Mouse (Mus musculus) cerebellum, adult 11 months (tissue): ENCODE measurements at regions not wholly inside any gene's neighbourhood (a gene's known extent, or its start where the extent isn't known, plus 50 kb on each side); places are given as distances from the start of the nearest gene placed in this dataset.
"Not testable (repeated sequence)": the region's sequence is repeated elsewhere in the genome, so short reads cannot be mapped to it uniquely, and the experiment has no call there.

ENCODE experiments used
- DNase-seq: peaks from one replicate; pipeline ENCODE4 v3.0.0; 2022

- DNase-seq = no peak
Measured at GRCm38 (mm10) chr17:81319605-81320004, 122.0 kb upstream of the Gm11096 start.

GRCm38 (mm10) chr17:81316655-81317054 lies 124.9 kb upstream of the Gm11096 start:
- DNase-seq = peak; percentile 3

GRCm38 (mm10) chr17:81305880-81306279 lies 135.7 kb upstream of the Gm11096 start:
- no peak for DNase-seq

GRCm38 (mm10) chr17:81304574-81304973 lies 137.0 kb upstream of the Gm11096 start:
- no peak for DNase-seq

- DNase-seq = no peak
Measured at GRCm38 (mm10) chr17:81302490-81302889, 139.1 kb upstream of the Gm11096 start.

- no peak for DNase-seq
Measured at GRCm38 (mm10) chr17:81291829-81292228, 149.7 kb upstream of the Gm11096 start.

GRCm38 (mm10) chr17:81282543-81282942 lies 159.0 kb upstream of the Gm11096 start:
- DNase-seq = no peak

GRCm38 (mm10) chr17:81270235-81270634 lies 171.3 kb upstream of the Gm11096 start:
- DNase-seq = no peak

GRCm38 (mm10) chr17:81261957-81262356 lies 179.6 kb upstream of the Gm11096 start:
- no peak for DNase-seq

GRCm38 (mm10) chr17:81260036-81260435 lies 181.5 kb upstream of the Gm11096 start:
- no peak for DNase-seq

GRCm38 (mm10) chr17:81256106-81256505 lies 185.5 kb upstream of the Gm11096 start:
- DNase-seq = no peak

- peak; percentile 53 for DNase-seq
Measured at GRCm38 (mm10) chr17:81250748-81251147, 185.9 kb upstream of the Thumpd2 start.

- DNase-seq = no peak
Measured at GRCm38 (mm10) chr17:81246156-81246555, 181.3 kb upstream of the Thumpd2 start.

GRCm38 (mm10) chr17:81231771-81232170 lies 166.9 kb upstream of the Thumpd2 start:
- not testable (repeated sequence) for DNase-seq

- no peak for DNase-seq
Measured at GRCm38 (mm10) chr17:81225281-81225680, 160.4 kb upstream of the Thumpd2 start.

- no peak for DNase-seq
Measured at GRCm38 (mm10) chr17:81221436-81221835, 156.6 kb upstream of the Thumpd2 start.

- DNase-seq = no peak
Measured at GRCm38 (mm10) chr17:81214844-81215243, 150.0 kb upstream of the Thumpd2 start.

- no peak for DNase-seq
Measured at GRCm38 (mm10) chr17:81212043-81212442, 147.2 kb upstream of the Thumpd2 start.

GRCm38 (mm10) chr17:81210389-81210788 lies 145.5 kb upstream of the Thumpd2 start:
- DNase-seq = no peak

GRCm38 (mm10) chr17:81209323-81209722 lies 144.4 kb upstream of the Thumpd2 start:
- DNase-seq = no peak

GRCm38 (mm10) chr17:81201052-81201451 lies 136.2 kb upstream of the Thumpd2 start:
- DNase-seq = no peak

GRCm38 (mm10) chr17:81194006-81194405 lies 129.1 kb upstream of the Thumpd2 start:
- DNase-seq = no peak

GRCm38 (mm10) chr17:81193230-81193871 lies 128.5 kb upstream of the Thumpd2 start:
- peak; percentile 45 for DNase-seq

- peak; percentile 3 for DNase-seq
Measured at GRCm38 (mm10) chr17:81189996-81190395, 125.1 kb upstream of the Thumpd2 start.

- DNase-seq = no peak
Measured at GRCm38 (mm10) chr17:81185685-81186084, 120.8 kb upstream of the Thumpd2 start.
